Mouse (Mus musculus) CH12.LX (cell line): ENCODE data around the gene Rhox7a.

ENCODE experiments used
- CHD2 ChIP-seq: IDR thresholded peaks from 2 replicates; pipeline ENCODE4 v1.6.1; 2011; ENCODE audit warnings: low read length, improper control_type of control experiment
- CTCF ChIP-seq, 2 experiments: IDR thresholded peaks in 1 of 2; conservative IDR thresholded peaks in 1 of 2; 2 replicates each; pipeline ENCODE4 v1.5.1; 2011 to 2012; ENCODE audit warnings: low read depth in 2 of 2, low read length in 2 of 2, improper control_type of control experiment in 1 of 2, inconsistent platforms in 1 of 2, mild to moderate bottlenecking in 1 of 2, moderate library complexity in 1 of 2
- EP300 ChIP-seq: IDR thresholded peaks from 2 replicates; pipeline ENCODE4 v1.6.1; 2011; ENCODE audit warnings: low read length, improper control_type of control experiment
- HCFC1 ChIP-seq: IDR thresholded peaks from 2 replicates; pipeline ENCODE4 v1.6.1; 2012; ENCODE audit warnings: low read depth, mild to moderate bottlenecking, inconsistent platforms, low read length, improper control_type of control experiment
- JUN ChIP-seq: IDR thresholded peaks from 2 replicates; pipeline ENCODE4 v1.6.1; 2011; ENCODE audit warnings: low read depth, mild to moderate bottlenecking, low read length, improper control_type of control experiment, moderate library complexity; ENCODE audit not compliant: insufficient read depth
- MAX ChIP-seq: IDR thresholded peaks from 2 replicates; pipeline ENCODE4 v1.6.1; 2011; ENCODE audit warnings: low read length, improper control_type of control experiment
- MEF2A ChIP-seq: IDR thresholded peaks from 2 replicates; pipeline ENCODE4 v1.6.1; 2014; ENCODE audit warnings: low read depth, mild to moderate bottlenecking, inconsistent platforms, low read length, improper control_type of control experiment, borderline replicate concordance
- PAX5 ChIP-seq: IDR thresholded peaks from 2 replicates; pipeline ENCODE4 v1.6.1; 2012; ENCODE audit warnings: low read length, inconsistent platforms, mixed read lengths
- POLR2A ChIP-seq: IDR thresholded peaks from 2 replicates; pipeline ENCODE4 v1.6.1; 2011; ENCODE audit warnings: low read depth, mild to moderate bottlenecking, improper control_type of control experiment, low read length
- SIN3A ChIP-seq: IDR thresholded peaks from 2 replicates; pipeline ENCODE4 v1.6.1; 2012; ENCODE audit warnings: low read length, improper control_type of control experiment, inconsistent platforms
- TCF12 ChIP-seq: IDR thresholded peaks from 2 replicates; pipeline ENCODE4 v1.6.1; 2014; ENCODE audit warnings: low read depth, mild to moderate bottlenecking, inconsistent platforms, low read length, improper control_type of control experiment
- USF1 ChIP-seq: IDR thresholded peaks from 2 replicates; pipeline ENCODE4 v1.6.1; 2014; ENCODE audit warnings: low read depth, mild to moderate bottlenecking, inconsistent platforms, low read length, improper control_type of control experiment
- ZKSCAN1 ChIP-seq: IDR thresholded peaks from 2 replicates; pipeline ENCODE4 v1.6.1; 2012; ENCODE audit warnings: low read depth, inconsistent platforms, low read length, improper control_type of control experiment, borderline replicate concordance

DNA sequence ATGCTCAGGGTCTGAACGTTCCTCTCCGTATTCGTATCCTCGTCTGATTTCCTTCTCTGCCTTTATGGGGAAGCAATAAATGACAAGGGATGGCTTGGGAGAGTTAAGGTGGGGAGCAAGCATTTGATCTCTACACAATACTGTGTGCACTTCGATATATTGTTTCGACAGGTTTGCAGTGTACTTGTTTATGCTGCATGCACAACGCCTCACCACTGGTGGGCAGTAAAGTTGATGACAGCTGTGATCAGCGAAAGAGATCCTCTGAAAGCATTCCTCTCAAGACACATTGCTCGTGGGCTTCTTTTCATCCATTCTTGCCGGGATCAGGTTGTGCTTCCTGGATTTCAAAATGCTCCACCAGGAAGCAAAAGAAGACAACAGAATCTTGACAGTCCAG, 15.8 kb upstream of the Rhox7a start:
- no peak for TF ChIP-seq SIN3A
- TF ChIP-seq MEF2A: no peak
- peak in 1 of 2 experiments; percentile 36; a peak in 2 of 4 replicates for TF ChIP-seq CTCF (conservative IDR thresholded peaks at IDR 0.05 in 1 of 2, IDR thresholded peaks at IDR 0.05 in 1 of 2; ENCODE audit: low read depth in 2 of 2, low read length in 2 of 2)
- TF ChIP-seq POLR2A: no peak
- TF ChIP-seq USF1: no peak
- TF ChIP-seq ZKSCAN1: no peak
- TF ChIP-seq CHD2: no peak
- no peak for TF ChIP-seq PAX5
- no peak for TF ChIP-seq EP300
- no peak for TF ChIP-seq TCF12
- TF ChIP-seq HCFC1: no peak
- TF ChIP-seq MAX: no peak
- TF ChIP-seq JUN: no peak
